Mouse (Mus musculus) limb, embryonic 14.5 days (tissue): ENCODE results near the gene Pnliprp1. TPM values are rescaled to one million over a fixed set of nuclear protein-coding genes. Genes with fewer than 3 reads are reported as not detected.
A peak's percentile ranks its signal among the peaks of the same experiment; 100 is the strongest.

Source experiments
- ATAC-seq: fragments of 200-750 bp; cut with Nextera tagmentation; 2 replicates; pipeline ENCODE4 v1.8.0; 2017; ENCODE audit warnings: low read depth, moderate number of reproducible peaks, moderate TSS enrichment; ENCODE audit not compliant: low FRiP score
- DNase-seq: peaks from one replicate; pipeline ENCODE4 v3.0.0-alpha.2; 2015; ENCODE audit warnings: low spot score
- H3K27ac ChIP-seq: fragments of 300-500 bp; sonication (generic); replicated peaks from 2 replicates; pipeline ENCODE4 v1.5.1; 2014; ENCODE audit warnings: low read depth, mild to moderate bottlenecking, low read length, moderate library complexity, mixed read lengths
- H3K27me3 ChIP-seq: fragments of 300-500 bp; sonication (generic); 2 replicates; pipeline ENCODE4 v1.6.1; 2014; ENCODE audit warnings: low read length, mixed read lengths; ENCODE audit not compliant: control insufficient read depth, insufficient read depth
- H3K36me3 ChIP-seq: fragments of 300-500 bp; sonication (generic); 2 replicates; pipeline ENCODE4 v1.6.1; 2014; ENCODE audit warnings: mild to moderate bottlenecking, low read length, moderate library complexity, mixed read lengths; ENCODE audit not compliant: control insufficient read depth, insufficient read depth
- H3K4me1 ChIP-seq: fragments of 300-500 bp; sonication (generic); 2 replicates; pipeline ENCODE4 v1.6.1; 2014; ENCODE audit warnings: antibody characterized with exemption, low read length, mixed read lengths; ENCODE audit not compliant: control insufficient read depth, insufficient read depth
- H3K4me2 ChIP-seq: fragments of 300-500 bp; sonication (generic); replicated peaks from 2 replicates; pipeline ENCODE4 v1.6.1; 2014; ENCODE audit warnings: low read depth, mild to moderate bottlenecking, low read length, moderate library complexity; ENCODE audit not compliant: severe bottlenecking
- H3K4me3 ChIP-seq: fragments of 300-500 bp; sonication (generic); replicated peaks from 2 replicates; pipeline ENCODE4 v1.5.1; 2014; ENCODE audit warnings: low read length
- H3K9ac ChIP-seq: fragments of 300-500 bp; sonication (generic); 2 replicates; pipeline ENCODE4 v1.6.1; 2014; ENCODE audit warnings: mild to moderate bottlenecking, low read depth, low read length, moderate library complexity; ENCODE audit not compliant: severe bottlenecking
- H3K9me3 ChIP-seq: fragments of 300-500 bp; sonication (generic); 2 replicates; pipeline ENCODE4 v1.6.1; 2016; ENCODE audit warnings: low read length; ENCODE audit not compliant: control insufficient read depth
- POLR2A ChIP-seq: fragments of 200-500 bp; IDR thresholded peaks from 2 replicates; pipeline ENCODE4 v1.8.0; 2012; ENCODE audit warnings: inconsistent platforms, mild to moderate bottlenecking, moderate library complexity, borderline replicate concordance; ENCODE audit not compliant: insufficient read depth, insufficient read length; ENCODE audit errors: extremely low read depth
- WGBS: fragments of 180-500 bp; shearing (Covaris S2); extraction: QIAGEN DNeasy Blood & Tissue Kit; methylation state at CpG from one replicate; pipeline ENCODE4 v1.1.7; 2014; 5-methylcytosine and 5-hydroxymethylcytosine counted together
- polyA plus RNA-seq, 2 experiments: library from polyadenylated mRNA; depleted of rRNA in 1 of 2; stranded (reverse) in 1 of 2; unstranded in 1 of 2; fragments of >200 nt; fragmentation: Nextera tagmentation in 1 of 2; extraction: Ambion mirVana in 1 of 2; gene quantifications; 2 replicates each; pipeline versions ENCODE4 v1.2.1 to v1.2.3; 2012 to 2014

The Pnliprp1 gene
- polyA plus RNA-seq, 2 experiments, result 0.06 to 0.36 TPM

GRCm38 (mm10) chr19:58762848-58763541 is 34.3 kb downstream of the Pnliprp1 start:
- DNase-seq (peak; percentile 74), ATAC-seq (peak; percentile 62)
- TF ChIP-seq POLR2A, result no peak
- no peak overlapping the region for H3K27ac ChIP-seq
- 7% methylated on average over 12 of the region's 12 CpGs for WGBS
- peaks cover 16% of the 10 kb centered on the region for H3K4me1 ChIP-seq
- H3K4me2 ChIP-seq, result peak overlapping the region; percentile 9; the same call in 1 of the 2 replicates
- H3K36me3 ChIP-seq, result no peaks in the 10 kb centered on the region
- H3K27me3 ChIP-seq, result no peaks in the 10 kb centered on the region
- no peak overlapping the region for H3K4me3 ChIP-seq
- H3K9ac ChIP-seq, result no peak overlapping the region
- H3K9me3 ChIP-seq, result no peaks in the 10 kb centered on the region

- WGBS, result 86% methylated on average over 6 of the region's 6 CpGs
- TF ChIP-seq POLR2A, result no peak
Measured at GRCm38 (mm10) chr19:58767329-58767728, 38.6 kb downstream of the Pnliprp1 start.

GRCm38 (mm10) chr19:58776461-58776860 is 47.8 kb downstream of the Pnliprp1 start:
- ATAC-seq (no peak), DNase-seq (no peak)
- Histone ChIP-seq H3K27me3 (no peaks in the 10 kb centered on the region), H3K27ac (no peak overlapping the region), H3K4me2 (no peak overlapping the region), H3K4me3 (no peak overlapping the region), H3K9ac (no peak overlapping the region), H3K36me3 (no peaks in the 10 kb centered on the region), H3K4me1 (no peaks in the 10 kb centered on the region), H3K9me3 (no peaks in the 10 kb centered on the region)
- TF ChIP-seq POLR2A, result no peak
- WGBS, result 77% methylated on average over 5 of the region's 5 CpGs

More at GRCm38 (mm10) chr19:58767329-58767728, 38.6 kb downstream of the Pnliprp1 start:
- no peak for ATAC-seq
- Histone ChIP-seq H3K4me1 (peaks cover 16% of the 10 kb centered on the region), H3K27me3 (no peaks in the 10 kb centered on the region), H3K36me3 (no peaks in the 10 kb centered on the region), H3K27ac (no peak overlapping the region), H3K9ac (no peak overlapping the region), H3K4me3 (no peak overlapping the region), H3K9me3 (no peaks in the 10 kb centered on the region), H3K4me2 (no peak overlapping the region)
- no peak for DNase-seq

GRCm38 (mm10) chr19:58781566-58781965 is 52.9 kb downstream of the Pnliprp1 start:
- TF ChIP-seq POLR2A, result no peak

GRCm38 (mm10) chr19:58783938-58784337 is 55.3 kb downstream of the Pnliprp1 start:
- no peaks in the 10 kb centered on the region for H3K9me3 ChIP-seq
- no peaks in the 10 kb centered on the region for H3K4me1 ChIP-seq
- WGBS, result 52% methylated on average over 7 of the region's 7 CpGs
- H3K27ac ChIP-seq, result no peak overlapping the region
- no peak overlapping the region for H3K9ac ChIP-seq
- H3K36me3 ChIP-seq, result no peaks in the 10 kb centered on the region
- no peak for ATAC-seq
- no peak for DNase-seq
- TF ChIP-seq POLR2A, result no peak
- H3K4me2 ChIP-seq, result no peak overlapping the region
- H3K27me3 ChIP-seq, result no peaks in the 10 kb centered on the region
- H3K4me3 ChIP-seq, result no peak overlapping the region

More at GRCm38 (mm10) chr19:58781566-58781965, 52.9 kb downstream of the Pnliprp1 start:
- no peaks in the 10 kb centered on the region for H3K4me1 ChIP-seq
- H3K27ac ChIP-seq, result no peak overlapping the region
- no peaks in the 10 kb centered on the region for H3K9me3 ChIP-seq
- H3K36me3 ChIP-seq, result no peaks in the 10 kb centered on the region
- no peak for DNase-seq
- no peak overlapping the region for H3K9ac ChIP-seq
- no peaks in the 10 kb centered on the region for H3K27me3 ChIP-seq
- 66% methylated on average over 4 of the region's 4 CpGs for WGBS
- H3K4me3 ChIP-seq, result no peak overlapping the region
- no peak overlapping the region for H3K4me2 ChIP-seq
- no peak for ATAC-seq
